Mouse (Mus musculus) embryonic facial prominence, embryonic 14.5 days (tissue): ENCODE data around the gene Prkar2a. TPM values are rescaled to one million over a fixed set of nuclear protein-coding genes. Genes with fewer than 3 reads are reported as not detected.

Experiments used
- ATAC-seq: fragments of 200-750 bp; cut with Nextera tagmentation; 2 replicates; pipeline ENCODE4 v1.8.0; 2017; ENCODE audit warnings: low read depth, moderate number of reproducible peaks, moderate TSS enrichment
- DNase-seq: peaks from one replicate; pipeline ENCODE4 v3.0.0-alpha.2; 2015; ENCODE audit warnings: low spot score
- H3K27ac ChIP-seq: fragments of 300-500 bp; sonication (generic); replicated peaks from 2 replicates; pipeline ENCODE4 v1.5.1; 2014; ENCODE audit warnings: low read depth, mild to moderate bottlenecking, low read length, moderate library complexity
- H3K27me3 ChIP-seq: fragments of 300-500 bp; sonication (generic); replicated peaks from 2 replicates; pipeline ENCODE4 v1.6.1; 2014; ENCODE audit warnings: low read length; ENCODE audit not compliant: control insufficient read depth, insufficient read depth
- H3K36me3 ChIP-seq: fragments of 300-500 bp; sonication (generic); 2 replicates; pipeline ENCODE4 v1.6.1; 2014; ENCODE audit warnings: low read length, mixed read lengths; ENCODE audit not compliant: control insufficient read depth, insufficient read depth
- H3K4me1 ChIP-seq: fragments of 300-500 bp; sonication (generic); 2 replicates; pipeline ENCODE4 v1.6.1; 2014; ENCODE audit warnings: antibody characterized with exemption, low read length; ENCODE audit not compliant: control insufficient read depth, insufficient read depth
- H3K4me2 ChIP-seq: fragments of 300-500 bp; sonication (generic); 2 replicates; pipeline ENCODE4 v1.6.1; 2014; ENCODE audit warnings: low read depth, mild to moderate bottlenecking, low read length, moderate library complexity, mixed read lengths
- H3K4me3 ChIP-seq: fragments of 300-500 bp; sonication (generic); 2 replicates; pipeline ENCODE4 v1.5.1; 2014; ENCODE audit warnings: low read depth, mild to moderate bottlenecking, low read length
- H3K9ac ChIP-seq: fragments of 300-500 bp; sonication (generic); 2 replicates; pipeline ENCODE4 v1.6.1; 2014; ENCODE audit warnings: low read depth, mild to moderate bottlenecking, low read length, moderate library complexity, mixed read lengths
- H3K9me3 ChIP-seq: fragments of 300-500 bp; sonication (generic); 2 replicates; pipeline ENCODE4 v1.6.1; 2016; ENCODE audit warnings: low read length; ENCODE audit not compliant: control insufficient read depth
- WGBS: fragments of 180-500 bp; shearing (Covaris S2); extraction: QIAGEN DNeasy Blood & Tissue Kit; methylation state at CpG from one replicate; pipeline ENCODE4 v1.1.7; 2014; 5-methylcytosine and 5-hydroxymethylcytosine counted together
- polyA plus RNA-seq: library from polyadenylated mRNA; unstranded; fragments of >200 nt; fragmentation: Nextera tagmentation; extraction: Ambion mirVana; gene quantifications from 2 replicates; pipeline ENCODE4 v1.2.1, GENCODE M21; 2014

The Prkar2a gene
- polyA plus RNA-seq, 1 experiment from 2014 or later: 36.0 TPM

GRCm38 (mm10) chr9:108776614-108777013, 87.5 kb downstream of the Prkar2a start:
- no peak overlapping the region for H3K4me3 ChIP-seq
- no peak for DNase-seq
- H3K27me3 ChIP-seq: no peaks in the 10 kb centered on the region
- H3K9ac ChIP-seq: no peak overlapping the region
- no peak overlapping the region for H3K27ac ChIP-seq
- WGBS: 74% methylated on average over 4 of the region's 4 CpGs
- peaks cover 11% of the 10 kb centered on the region; the same call in 1 of the 2 replicates for H3K9me3 ChIP-seq
- no peak overlapping the region for H3K4me2 ChIP-seq
- ATAC-seq: no peak
- no peaks in the 10 kb centered on the region for H3K36me3 ChIP-seq
- H3K4me1 ChIP-seq: no peaks in the 10 kb centered on the region

DNA sequence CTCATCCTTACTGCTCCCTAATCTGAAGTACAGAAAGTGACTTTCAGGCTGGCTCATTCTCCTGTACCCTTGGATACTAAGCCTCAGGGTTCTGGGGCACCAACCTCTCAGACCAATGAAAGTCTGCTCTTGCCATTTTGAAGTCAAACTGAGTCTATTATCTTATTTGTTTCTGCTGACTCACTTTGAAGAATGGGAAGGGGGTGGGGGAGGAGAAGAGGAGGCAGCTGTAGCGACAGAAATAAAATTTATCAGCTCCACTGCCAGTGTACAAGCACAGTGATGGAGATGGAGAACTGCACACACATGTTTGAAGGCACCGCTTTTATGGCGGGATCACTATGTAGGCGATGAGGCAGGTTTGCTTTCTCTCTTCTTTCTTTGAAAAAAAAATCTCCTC, 88.2 kb downstream of the Prkar2a start:
- no peak for ATAC-seq
- no peak for DNase-seq
- Histone ChIP-seq H3K27me3 (no peaks in the 10 kb centered on the region), H3K4me2 (no peak overlapping the region), H3K36me3 (no peaks in the 10 kb centered on the region), H3K4me1 (no peaks in the 10 kb centered on the region), H3K9me3 (peaks cover 9% of the 10 kb centered on the region; the same call in 1 of the 2 replicates), H3K9ac (no peak overlapping the region), H3K27ac (no peak overlapping the region), H3K4me3 (no peak overlapping the region)
- WGBS: 76% methylated on average over 4 of the region's 4 CpGs

DNA sequence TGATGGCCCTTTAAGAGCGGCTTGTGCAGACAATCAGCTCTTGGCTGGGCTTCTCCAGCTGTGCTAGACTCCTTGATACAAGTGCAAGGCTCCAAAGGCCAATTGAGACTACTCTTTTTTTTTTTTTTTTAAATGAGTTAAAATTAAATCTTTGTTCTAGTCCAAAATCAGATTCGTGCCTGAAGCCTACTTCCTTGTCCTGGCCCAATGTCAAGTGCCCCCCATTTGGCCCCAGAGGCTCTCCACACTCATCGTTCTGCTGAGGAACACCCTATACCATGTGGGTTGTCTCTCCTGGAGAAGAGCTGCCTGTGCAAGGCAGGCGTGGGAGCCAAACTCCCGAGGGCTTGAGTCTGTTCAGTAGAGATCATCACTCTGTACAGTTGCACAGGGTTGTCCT, 91.8 kb downstream of the Prkar2a start:
- Histone ChIP-seq H3K27ac (no peak overlapping the region), H3K27me3 (no peaks in the 10 kb centered on the region), H3K9ac (no peak overlapping the region), H3K4me1 (peaks cover 12% of the 10 kb centered on the region), H3K4me2 (no peak overlapping the region), H3K4me3 (no peak overlapping the region), H3K36me3 (0 out of 2 replicates have a peak, but pooled peaks cover 1% of the 10 kb centered on the region), H3K9me3 (no peaks in the 10 kb centered on the region)
- ATAC-seq: no peak
- whole genome bisulfite sequencing: 61% methylated on average over 5 of the region's 5 CpGs
- DNase-seq: no peak

GRCm38 (mm10) chr9:108781891-108782290, 92.8 kb downstream of the Prkar2a start:
- DNase-seq (no peak), ATAC-seq (no peak)
- Histone ChIP-seq H3K27ac (no peak overlapping the region), H3K4me3 (no peak overlapping the region), H3K36me3 (0 out of 2 replicates have a peak, but pooled peaks cover 7% of the 10 kb centered on the region), H3K4me2 (no peak overlapping the region), H3K27me3 (no peaks in the 10 kb centered on the region), H3K9ac (no peak overlapping the region), H3K4me1 (peaks cover 18% of the 10 kb centered on the region), H3K9me3 (no peaks in the 10 kb centered on the region)
- 52% methylated on average over 4 of the region's 4 CpGs for WGBS

DNA sequence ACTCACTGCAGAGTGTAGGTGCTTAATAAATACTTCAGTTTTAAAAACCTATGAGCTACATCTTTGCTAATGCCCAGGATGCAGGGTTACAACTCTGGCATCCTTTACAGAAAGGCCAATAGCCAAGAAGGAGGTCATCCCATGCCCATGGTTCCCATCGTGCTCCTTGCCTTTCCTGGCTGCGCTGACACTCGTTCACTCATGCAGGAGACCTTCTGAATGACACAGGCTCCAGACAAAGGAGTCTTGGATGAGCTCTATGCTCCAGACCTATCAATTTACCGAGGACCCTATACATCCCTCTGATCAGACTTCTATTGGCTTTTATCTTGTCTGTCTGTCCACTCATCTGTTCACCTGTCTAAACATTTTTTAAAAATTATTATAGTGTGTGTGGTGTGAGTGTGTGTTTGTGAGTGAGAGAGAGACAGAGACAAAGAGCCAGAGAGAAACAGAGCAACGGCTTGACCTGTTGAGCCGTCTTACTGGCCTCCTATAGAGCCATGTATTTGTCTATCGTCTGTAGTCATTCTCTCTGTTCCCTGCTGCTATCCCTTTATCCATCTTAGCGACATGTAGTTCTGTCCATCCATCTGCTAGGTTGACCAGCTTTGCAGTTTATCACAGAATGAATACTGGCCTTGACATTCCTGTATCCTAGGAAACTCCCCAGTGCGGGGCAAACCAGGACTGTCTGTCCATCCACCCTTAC, 93.9 kb downstream of the Prkar2a start:
- peak overlapping the region; percentile 65 for H3K4me2 ChIP-seq
- H3K36me3 ChIP-seq: 0 out of 2 replicates have a peak, but pooled peaks cover 12% of the 10 kb centered on the region
- peak overlapping the region; percentile 98 for H3K9ac ChIP-seq
- 32% methylated on average over 9 of the region's 9 CpGs for WGBS
- DNase-seq (no peak), ATAC-seq (no peak)
- no peaks in the 10 kb centered on the region for H3K9me3 ChIP-seq
- no peak overlapping the region; the same call in 1 of the 2 replicates for H3K27ac ChIP-seq
- H3K4me3 ChIP-seq: peak overlapping the region; percentile 95
- peaks cover 23% of the 10 kb centered on the region for H3K4me1 ChIP-seq
- H3K27me3 ChIP-seq: no peaks in the 10 kb centered on the region

DNA sequence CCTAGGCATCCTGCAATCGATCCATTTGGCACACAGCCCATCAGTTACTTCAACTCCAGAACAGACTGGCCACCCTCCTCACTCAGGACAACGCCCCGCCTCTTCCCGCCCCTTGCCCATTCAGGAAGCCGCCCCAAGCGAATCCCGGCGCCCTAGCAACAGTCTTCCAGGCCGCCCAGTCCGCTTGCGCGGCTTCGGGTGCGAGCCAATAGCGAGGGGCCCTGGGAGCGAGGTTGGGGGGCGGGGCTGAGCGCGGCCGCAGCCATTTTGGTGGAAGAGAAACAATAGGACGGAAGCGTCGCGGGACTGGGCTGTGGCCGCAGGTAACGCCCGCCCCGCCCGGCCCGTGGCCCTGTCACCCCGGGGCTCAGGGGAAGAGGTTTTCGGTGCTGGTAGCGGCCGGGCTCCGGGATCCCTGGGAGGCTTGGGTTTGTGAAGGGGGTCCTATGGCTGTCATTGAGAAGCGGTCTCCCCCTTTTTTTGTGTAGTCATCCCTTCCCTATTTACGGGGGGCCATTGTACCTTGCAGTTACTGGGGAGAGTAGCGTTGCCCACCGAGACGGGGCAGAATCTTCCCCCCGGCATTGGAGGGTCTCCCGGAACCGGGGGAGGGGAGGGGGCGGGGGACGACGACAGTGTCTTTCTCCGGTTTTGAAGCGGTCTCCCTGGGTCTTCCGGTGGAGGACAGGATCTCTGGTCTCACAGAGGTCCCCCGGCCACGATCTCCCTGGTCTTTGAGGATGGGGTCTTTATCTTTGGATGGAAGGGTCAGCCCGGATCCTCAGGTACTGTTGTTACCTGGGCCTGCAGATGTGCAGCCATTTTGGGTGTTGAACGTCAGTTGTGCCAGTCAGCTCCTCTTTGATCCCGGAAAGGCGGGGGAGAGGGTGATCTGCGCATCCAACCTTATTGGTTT, 94.7 kb downstream of the Prkar2a start, which contains the start of gene Ip6k2:
Gene Ip6k2, plus strand, starts transcription at position 249 of the 916 bp plus-strand sequence.
- Histone ChIP-seq H3K4me3 (peak within 1 kb of the TSS; percentile 95), H3K9ac (peak within 1 kb of the TSS; percentile 98), H3K27ac (peak within 1 kb of the TSS; percentile 93), H3K27me3 (no peaks in the 10 kb centered on the region), H3K9me3 (no peaks in the 10 kb centered on the region), H3K36me3 (0 out of 2 replicates have a peak, but pooled peaks cover 12% of the 10 kb centered on the region), H3K4me1 (peaks cover 26% of the 10 kb centered on the region), H3K4me2 (peak within 1 kb of the TSS; percentile 89)
- DNase-seq (peak; percentile 98), ATAC-seq (peak; percentile 98)
- under 1% methylated on average over 52 of the region's 56 CpGs for WGBS

GRCm38 (mm10) chr9:108785416-108785815, 96.3 kb downstream of the Prkar2a start:
- H3K4me3 ChIP-seq: peak overlapping the region; percentile 95
- peak overlapping the region; percentile 89 for H3K4me2 ChIP-seq
- 0 out of 2 replicates have a peak, but pooled peaks cover 12% of the 10 kb centered on the region for H3K36me3 ChIP-seq
- H3K4me1 ChIP-seq: peaks cover 35% of the 10 kb centered on the region
- H3K27me3 ChIP-seq: no peaks in the 10 kb centered on the region
- DNase-seq (peak; percentile 57), ATAC-seq (no peak)
- no peak overlapping the region for H3K27ac ChIP-seq
- peak overlapping the region; percentile 98; the same call in 1 of the 2 replicates for H3K9ac ChIP-seq
- H3K9me3 ChIP-seq: no peaks in the 10 kb centered on the region

DNA sequence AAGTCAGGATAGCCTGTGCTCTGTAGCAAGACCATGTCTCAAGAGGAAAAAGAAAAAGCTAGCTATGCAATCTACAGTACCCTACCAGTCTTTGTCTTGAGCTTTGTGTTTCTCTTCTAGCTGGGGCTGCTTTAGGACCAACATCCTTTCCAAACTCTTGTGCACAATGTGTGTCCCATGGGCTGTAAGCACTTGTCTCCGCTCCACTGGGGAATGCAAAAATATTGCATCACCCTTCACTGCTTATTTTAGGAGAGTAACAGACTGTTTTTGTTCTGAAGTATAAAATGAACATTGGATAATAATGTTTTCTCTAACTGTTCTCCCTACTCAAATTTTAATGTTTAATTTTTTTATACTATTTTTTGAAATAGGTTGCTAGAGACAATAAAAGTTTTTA, 97.4 kb downstream of the Prkar2a start:
- Histone ChIP-seq H3K4me3 (peak overlapping the region; percentile 95; the same call in 1 of the 2 replicates), H3K27ac (no peak overlapping the region), H3K4me2 (peak overlapping the region; percentile 89), H3K36me3 (0 out of 2 replicates have a peak, but pooled peaks cover 12% of the 10 kb centered on the region), H3K4me1 (peaks cover 35% of the 10 kb centered on the region), H3K9me3 (no peaks in the 10 kb centered on the region), H3K9ac (no peak overlapping the region), H3K27me3 (no peaks in the 10 kb centered on the region)
- DNase-seq (no peak), ATAC-seq (no peak)
- 87% methylated on average over 1 of the region's 1 CpGs for WGBS
